Mouse (Mus musculus) ES-Bruce4 (cell line): Measurements from ENCODE around the gene Srsf9.

Source experiments
- CTCF ChIP-seq: IDR thresholded peaks from one replicate; pipeline ENCODE4 v1.8.1; 2011; ENCODE audit warnings: low read depth, low read length
- EP300 ChIP-seq: IDR thresholded peaks from 2 replicates; pipeline ENCODE4 v1.6.1; 2011; ENCODE audit warnings: low read depth, low read length; ENCODE audit not compliant: insufficient read depth
- POLR2A ChIP-seq: IDR thresholded peaks from one replicate; pipeline ENCODE4 v1.8.1; 2011; ENCODE audit warnings: low read length; ENCODE audit not compliant: insufficient read depth

- no peak for TF ChIP-seq CTCF
- no peak for TF ChIP-seq POLR2A
- TF ChIP-seq EP300: no peak
Measured at GRCm38 (mm10) chr5:115326256-115326831, 633 bp upstream of the Srsf9 start.
